Mouse (Mus musculus) megakaryocyte, adult 5-6 weeks (primary cell): Measurements from ENCODE around the gene Gnai3. TPM values are rescaled to one million over a fixed set of nuclear protein-coding genes. Genes with fewer than 3 reads are reported as not detected.

Experiments used
- ATAC-seq: 2 replicates; pipeline ENCODE4 v1.8.0; 2016; ENCODE audit warnings: mild to moderate bottlenecking, inconsistent platforms; ENCODE audit not compliant: poor library complexity, severe bottlenecking
- total RNA-seq, 2 experiments: library from RNA; stranded (forward) in 1 of 2; stranded (reverse) in 1 of 2; fragments of 153-499, 151-499 nt in 1 of 2; fragments of 221-1000, 200-1000 nt in 1 of 2; gene quantifications; 2 replicates each; pipeline versions ENCODE4 v1.2.3 to v1.2.4; 2015 to 2017

Gnai3 gene
- total RNA-seq, 2 experiments from 2014 or later: 146 to 160 TPM

DNA sequence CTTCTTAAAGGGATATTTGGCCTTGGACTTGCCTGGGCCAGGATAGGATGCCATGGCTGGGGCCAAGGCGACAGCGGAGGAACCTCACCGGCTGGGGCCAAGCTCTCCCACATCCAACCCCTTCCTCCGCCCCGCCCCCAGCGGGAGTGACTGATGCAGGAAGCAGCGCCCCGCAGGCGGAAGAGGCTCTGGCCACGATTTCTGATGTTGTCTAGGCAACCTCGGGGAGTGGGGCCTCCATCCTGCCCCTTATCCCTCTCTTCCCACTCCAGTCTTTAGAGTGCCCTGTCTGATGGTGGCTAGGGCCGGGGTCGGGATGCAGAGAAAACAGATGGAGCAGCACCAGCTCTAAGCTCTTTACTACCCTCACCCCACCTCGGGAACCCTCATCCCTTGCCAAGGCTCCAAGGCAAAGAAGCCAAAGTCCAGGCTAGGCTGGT is 60.6 kb downstream of the Gnai3 start:
- ATAC-seq: peak; percentile 86

DNA sequence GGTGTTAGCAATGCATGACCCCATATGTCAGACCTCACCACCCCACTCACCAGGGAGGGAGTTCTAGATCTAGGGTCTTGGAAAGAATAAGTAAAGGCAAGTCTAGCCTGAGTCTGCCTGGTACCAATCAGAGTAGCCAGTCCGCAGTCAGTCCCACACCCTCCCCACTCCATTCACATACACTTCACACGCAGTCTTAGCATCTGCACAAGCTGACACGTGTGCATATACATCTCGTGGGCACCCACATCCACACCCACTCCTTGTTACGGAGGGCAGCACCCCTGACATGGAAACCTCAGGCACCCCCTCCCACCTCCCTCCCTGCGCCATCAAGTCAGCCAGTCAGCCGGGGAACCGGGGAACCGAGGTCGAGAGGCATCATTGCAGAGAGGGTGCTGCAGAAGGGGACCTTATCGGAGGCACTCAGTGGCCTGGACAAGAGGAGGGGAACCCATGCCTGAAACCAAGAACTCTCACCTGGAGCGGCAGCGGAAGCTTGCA is 61.1 kb downstream of the Gnai3 start:
- peak; percentile 6; the same call in 1 of the 2 replicates for ATAC-seq

DNA sequence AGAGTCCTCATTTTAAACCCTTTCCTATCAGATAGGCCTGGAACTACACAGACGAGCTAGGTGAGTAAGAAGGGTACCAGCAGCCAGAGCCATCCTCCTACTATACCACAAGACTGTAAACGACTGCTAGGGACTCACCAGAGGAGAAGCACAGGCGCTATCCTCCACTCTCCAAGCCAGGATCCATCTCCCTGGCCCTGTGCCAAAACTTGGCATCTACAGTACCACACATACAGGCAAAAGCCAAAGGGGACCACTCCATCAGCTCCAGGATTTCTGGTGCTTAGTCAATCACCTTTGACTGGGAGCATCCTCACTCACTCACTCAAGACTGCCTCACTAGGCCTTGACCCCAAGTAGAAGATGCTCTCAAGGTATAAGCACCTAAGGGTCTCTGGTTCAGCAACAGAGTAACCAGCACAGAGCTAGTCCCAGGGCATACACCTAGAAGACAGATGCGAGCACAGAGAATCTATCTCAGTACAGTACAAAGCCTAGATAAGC is 62.0 kb downstream of the Gnai3 start:
- ATAC-seq: no peak

DNA sequence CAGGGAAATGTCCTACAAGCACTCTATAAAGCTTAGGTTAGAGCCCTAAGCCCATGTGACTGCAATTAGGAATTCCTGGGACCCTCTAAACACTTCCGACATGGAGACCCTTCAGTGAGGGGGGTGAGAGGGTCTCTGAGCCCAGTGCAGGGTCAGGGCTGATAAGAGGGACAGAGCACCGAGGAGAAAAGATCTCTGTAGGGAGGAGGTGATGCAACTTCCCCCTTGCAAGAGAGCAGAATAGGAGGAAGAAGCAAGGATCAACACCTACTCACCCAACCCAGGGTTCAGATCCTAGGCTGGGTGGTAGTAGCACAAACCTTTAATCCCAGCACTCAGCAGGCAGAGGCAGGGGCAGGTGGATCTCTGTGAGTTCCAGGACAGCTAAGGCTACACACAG is 62.8 kb downstream of the Gnai3 start:
- peak; percentile 38 for ATAC-seq

DNA sequence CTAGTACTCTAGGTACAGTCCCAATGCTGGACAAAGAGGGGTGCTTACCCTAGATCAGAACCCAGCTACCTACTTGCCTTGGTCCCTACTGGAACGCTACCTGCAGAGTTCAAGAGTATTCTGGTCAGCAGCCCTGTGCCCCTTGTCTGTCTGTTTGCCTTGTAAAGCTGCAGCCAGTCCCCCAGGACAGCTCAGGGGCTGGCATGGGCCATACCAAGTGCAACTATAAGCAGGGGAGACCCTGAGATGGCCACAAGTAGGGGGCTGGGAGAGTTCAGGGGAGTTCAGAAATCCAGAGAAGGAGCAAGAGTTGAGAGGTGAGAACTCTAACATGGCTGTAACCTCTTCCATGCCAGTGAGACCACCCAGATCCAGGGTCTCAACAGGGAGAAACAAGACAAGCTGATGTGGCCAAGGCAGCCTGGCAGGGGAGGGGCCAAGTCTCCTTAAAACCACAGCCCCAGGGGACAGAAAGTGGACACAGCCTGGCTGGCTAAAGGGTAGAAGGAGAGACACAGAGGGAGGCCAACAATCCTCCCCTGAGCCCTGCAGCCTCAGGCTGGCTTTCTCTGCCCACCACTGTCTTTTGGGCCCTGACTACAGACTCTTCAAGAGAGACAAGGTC is 63.6 kb downstream of the Gnai3 start:
- no peak for ATAC-seq

DNA sequence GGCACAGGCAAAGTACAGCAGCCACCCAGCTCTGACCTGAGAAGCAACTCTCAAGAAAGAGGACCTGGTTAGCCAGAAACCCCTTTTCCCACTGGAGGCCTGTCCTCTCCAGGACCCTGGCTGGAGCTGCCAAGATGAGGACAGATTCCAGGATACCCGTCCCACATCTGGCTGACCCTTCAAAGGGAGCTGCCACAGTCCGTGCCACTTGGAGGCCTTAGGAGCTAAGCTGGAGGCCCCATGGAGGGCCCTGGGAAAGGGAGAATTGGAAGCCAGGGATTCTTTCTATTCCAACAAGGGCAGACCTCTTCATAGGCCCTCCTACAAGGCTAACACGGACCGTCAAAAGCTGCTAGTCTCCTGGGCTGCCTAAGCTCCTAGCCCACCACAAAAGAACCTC is 64.3 kb downstream of the Gnai3 start:
- no peak for ATAC-seq

DNA sequence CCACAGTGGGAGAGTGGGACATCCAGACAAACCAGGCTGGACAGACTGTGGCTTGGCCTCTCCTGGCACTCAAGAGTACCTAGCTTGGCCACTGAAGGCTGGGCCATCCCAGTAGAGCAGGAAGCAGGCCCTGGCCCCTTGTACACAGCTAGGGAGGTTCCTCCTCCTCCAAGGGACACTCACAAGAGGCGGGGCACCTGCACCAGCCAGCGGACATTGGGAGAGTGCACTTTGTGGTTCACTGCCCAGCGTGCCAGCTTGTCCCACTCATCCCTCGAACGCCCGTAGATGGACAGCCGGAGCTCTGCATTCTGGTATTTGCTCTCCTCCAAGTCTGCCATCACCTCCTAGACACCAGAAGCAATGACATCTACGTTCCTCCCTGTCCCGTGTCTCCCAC is 69.1 kb downstream of the Gnai3 start:
- no peak for ATAC-seq

DNA sequence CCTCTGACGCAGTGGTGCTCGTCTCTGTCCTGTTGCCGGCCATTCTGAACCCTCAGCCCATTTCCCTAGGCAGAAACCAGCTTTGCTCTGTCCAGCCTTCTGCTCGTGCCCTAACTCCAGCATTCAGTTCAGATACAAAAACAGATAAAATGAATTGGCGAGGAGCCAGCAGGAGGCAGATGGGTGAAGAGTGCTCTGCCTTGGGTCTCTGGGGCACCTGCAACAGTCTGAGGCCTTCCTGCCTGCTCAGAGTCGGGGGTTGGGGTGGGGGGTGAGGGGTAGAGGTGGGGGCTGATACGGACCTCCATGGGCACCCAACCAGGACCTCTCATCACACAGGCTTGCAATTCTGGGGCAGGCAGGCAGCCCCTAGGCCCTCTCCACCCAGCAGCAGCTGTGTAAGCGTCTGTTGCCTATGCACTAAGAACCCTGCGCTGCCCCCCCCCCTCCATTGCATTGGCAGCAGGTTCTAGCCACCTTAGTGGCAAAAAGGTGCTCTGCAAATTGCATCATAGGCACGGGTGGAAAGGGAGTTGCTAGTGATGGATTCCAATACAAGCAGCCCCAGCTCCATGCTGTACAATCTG is 72.9 kb downstream of the Gnai3 start:
- ATAC-seq: no peak

DNA sequence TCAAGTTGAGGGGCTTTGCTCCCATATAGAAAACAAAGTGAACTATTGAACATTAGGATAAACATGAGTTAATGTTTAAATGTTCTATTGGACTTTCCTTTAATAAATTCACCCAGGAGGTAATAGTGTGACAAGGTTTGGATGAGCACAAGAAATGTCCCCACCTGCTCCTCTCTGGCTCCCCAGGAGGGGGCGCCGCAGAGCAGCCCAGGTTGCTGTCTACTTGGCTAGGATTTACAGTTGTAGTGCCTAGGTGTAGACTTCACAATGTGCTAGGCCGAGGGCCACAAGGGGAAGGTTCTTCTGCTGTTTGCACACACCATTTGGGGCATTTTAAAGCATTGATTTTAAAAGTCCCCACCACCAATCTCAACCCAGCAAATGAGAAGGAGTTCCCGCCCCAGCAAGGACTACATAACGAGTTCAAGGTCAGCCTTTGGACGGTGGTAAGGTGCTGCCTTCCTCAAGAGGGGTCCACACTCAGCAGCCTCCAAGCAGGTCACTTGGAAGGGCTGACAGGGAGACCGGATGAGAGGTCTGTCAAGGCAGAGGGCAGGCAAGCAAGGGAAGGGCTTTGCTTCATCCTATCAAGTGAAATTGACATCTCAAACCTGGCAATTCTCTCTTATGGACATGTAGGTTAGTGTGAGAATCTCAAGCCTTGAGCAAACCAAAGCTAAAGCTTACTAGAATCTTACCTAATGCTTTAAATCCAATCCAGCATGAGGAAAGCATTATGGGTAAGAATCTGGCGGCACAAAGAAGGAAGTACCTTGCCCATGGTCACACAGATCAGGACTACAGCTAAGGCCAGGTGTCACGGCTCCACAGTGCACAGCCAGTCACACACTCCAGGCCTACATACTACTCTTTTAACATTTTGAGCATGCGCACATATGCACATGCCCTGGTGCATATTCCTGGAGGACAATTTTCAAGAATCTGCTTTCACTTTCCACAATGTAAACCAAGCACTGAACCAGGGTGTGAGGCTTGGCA is 75.4 kb downstream of the Gnai3 start:
- peak; percentile 96 for ATAC-seq

DNA sequence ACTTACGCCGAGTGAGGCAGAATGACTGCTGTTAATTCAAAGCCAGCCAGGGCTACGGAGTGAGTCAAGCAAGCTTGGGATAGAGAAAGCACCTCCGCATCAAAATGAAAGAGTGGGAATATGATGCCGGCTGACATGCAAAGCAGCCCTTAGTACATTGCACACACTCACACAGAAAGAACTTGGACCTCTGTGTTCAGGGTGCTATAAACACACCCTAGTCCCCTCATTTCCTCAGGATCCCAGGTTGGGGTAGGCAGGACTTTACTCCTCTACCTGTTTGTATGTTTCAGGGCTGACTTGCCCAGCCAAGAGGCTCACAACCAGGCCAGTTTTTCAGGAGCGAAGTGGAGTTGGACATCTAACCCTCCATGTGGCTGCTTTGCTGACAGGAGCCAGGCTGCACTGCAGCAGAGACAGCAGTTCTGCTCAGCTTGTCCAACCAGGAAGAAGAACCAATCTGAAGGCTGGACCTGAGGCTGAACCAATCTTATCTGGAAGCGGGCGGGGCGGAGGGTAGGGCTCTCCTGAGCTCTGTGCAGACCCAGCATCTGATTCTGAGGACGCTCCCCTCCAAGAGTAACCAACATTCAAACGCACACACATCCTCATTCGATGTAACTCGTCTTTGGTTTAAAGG is 76.6 kb downstream of the Gnai3 start:
- ATAC-seq: peak; percentile 65

DNA sequence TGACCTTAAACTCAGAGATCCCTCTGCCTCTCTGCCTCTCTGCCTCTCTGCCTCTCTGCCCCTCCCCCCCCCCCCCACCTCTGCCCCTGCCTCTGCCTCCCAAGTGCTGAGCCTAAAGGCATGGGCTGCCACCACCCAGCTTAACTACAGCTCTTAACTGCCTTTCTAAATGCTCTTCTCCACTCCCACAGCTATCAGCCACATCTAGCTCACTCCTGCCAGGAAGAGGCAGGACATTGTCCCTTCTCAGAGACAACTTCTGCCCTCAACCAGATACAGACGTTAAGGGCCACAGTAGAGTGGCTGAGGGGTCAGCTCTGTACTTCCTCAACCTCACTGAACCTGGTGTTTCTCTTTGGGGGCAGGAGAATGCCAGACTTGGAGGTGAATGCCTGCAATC is 77.1 kb downstream of the Gnai3 start:
- no peak for ATAC-seq

DNA sequence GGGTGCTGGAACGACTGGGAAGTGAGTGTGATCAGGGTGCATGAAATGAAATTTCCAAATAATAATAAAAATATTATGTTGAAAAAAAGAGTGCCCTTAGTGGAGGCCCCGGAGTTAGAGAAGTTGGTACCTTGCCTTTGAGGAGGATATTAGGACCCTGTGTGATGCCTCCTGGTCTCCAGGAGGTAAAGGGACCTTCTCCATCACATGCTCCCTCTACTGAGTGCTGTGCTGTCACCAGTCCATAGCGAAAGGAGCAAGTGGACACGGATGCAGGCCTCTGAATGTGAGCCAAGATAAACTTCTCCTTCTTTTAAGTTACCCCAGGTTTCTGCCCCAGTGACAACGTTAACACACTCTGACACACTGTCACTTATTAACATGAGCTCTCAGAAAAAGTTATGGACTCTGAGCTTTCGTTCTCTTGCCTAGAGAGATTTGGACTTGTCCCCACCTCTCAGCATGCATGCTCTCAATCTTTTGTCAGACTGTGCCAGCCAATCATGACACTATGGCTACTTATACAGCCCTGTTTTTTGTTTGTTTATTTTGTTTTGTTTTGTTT is 78.5 kb downstream of the Gnai3 start:
- ATAC-seq: no peak

DNA sequence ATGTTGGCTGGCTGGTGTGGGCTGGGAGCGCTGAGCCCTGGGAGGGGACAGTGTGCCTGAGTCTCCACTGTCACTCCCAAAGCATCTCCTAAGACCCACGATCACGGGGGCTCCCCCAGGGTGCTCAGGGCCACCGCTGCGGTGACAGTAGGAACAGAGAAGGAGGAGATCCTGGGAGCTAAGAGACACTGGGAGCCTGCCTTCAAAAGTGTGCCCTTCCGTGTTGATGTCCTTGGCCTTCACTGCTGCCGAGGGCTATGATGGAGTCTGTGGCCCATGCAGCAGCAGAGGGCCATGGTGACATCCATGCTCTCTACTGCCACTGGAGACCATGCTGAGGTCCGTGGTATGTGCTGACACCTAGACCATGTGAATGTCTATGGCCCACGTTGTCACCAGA is 80.4 kb downstream of the Gnai3 start:
- no peak for ATAC-seq

DNA sequence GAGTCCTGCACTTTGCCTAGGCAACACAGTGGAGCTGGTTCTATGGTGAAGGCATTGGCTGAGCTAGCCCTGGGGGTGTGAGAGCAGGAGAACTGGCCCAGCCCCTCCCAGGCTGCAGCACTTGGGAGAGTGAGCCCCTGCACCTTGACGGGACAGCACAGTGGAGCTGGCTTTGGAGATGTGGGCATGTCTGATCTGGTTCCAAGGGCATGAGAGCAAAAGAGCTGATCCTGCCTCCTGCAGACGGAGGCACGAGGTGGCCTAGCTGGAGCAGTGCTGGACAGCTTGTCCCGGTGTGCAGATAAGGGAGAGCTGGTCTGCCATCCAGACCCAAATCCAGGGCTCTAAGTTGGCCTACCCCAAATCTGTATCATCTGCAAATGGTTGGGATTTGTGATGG is 81.3 kb downstream of the Gnai3 start:
- no peak for ATAC-seq

DNA sequence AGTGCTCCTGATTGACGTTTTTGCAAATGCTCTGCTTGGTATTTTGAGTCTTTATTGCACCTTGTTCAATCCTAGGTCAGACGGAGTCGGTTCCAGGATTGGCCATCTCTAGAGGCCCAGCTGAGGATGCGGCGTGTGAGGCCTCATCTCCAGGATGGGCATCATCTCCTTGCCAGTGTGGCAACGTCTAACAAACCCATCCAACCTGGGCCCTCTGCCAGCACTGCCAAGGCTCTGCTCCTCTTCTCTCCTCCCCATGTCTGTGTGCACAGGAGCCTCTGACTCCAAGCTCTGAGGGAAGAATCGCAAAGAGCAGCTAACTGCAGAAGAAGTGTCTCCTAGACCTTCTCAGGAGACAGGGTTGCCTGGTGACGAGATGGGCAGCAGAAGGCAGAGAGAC is 83.3 kb downstream of the Gnai3 start:
- no peak for ATAC-seq

DNA sequence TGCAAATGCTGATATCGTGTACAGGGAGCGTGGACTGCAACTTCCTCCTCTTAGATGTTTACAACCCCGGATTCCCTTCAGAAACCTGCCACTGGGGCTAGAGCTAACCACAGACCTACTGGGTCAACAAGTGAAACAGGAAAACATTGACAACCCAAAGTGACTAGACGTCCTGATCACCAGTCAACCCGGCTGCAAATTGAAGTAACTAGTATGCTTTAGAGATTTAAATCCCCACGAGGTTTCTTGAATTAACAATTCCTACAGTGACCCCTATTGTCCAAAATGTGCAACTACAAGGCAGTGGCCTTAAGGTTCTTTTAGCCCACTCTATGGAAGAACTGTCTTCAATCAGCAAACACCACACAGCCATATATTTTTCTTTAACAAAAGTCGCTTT is 84.5 kb downstream of the Gnai3 start:
- peak; percentile 87 for ATAC-seq
